Mouse (Mus musculus) induced T-regulatory cell, adult 2 months (primary cell): ENCODE results near the gene Grin2c.

Source experiments
- DNase-seq: peaks from one replicate; pipeline ENCODE4 v3.0.0-alpha.2; 2012; ENCODE audit warnings: low read depth

Gene Grin2c

DNA sequence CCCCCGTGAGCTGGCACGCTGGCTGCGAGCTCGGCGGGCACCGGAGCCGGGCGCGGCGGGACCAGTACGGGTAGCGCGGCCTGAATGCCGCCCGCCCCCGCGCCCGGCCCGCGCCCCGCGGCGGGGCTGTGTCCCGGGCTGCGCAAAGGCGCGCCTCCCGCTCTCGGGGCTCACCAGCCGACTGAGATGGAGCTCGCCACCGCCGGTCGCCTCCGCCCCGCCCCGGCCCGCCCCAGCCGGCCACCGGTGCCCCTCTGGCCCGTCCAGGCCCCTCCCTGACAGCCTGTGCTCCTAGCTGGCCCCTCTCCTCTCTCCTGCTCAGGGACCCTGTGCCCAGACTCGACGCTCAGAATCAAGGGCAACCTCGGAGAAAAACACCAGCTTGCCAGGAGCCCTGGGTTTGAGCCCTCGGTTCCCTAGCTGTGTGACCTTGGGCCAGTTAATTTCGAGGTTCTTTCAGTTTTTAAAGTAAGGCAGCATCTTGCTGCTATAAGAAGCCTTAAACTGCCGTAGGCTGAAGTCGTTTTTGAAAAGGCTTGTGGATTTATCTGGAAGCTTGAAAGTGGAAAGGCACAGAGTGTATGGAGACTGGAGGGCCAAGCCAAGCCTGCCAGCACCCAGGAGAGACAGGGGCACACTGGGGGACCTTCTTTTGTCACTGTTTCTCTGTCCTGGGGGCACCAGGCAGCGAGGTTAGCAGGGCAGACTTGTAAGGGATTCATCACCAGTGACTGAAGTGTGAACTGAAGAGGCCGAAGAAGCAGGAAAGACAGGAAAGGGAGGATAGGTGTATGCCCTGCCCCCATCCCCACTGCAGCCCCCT lies at the start of gene Grin2c:
Gene Grin2c (minus strand): TSS at position 183 of the 823 bp plus-strand sequence.
- DNase-seq = no peak

DNA sequence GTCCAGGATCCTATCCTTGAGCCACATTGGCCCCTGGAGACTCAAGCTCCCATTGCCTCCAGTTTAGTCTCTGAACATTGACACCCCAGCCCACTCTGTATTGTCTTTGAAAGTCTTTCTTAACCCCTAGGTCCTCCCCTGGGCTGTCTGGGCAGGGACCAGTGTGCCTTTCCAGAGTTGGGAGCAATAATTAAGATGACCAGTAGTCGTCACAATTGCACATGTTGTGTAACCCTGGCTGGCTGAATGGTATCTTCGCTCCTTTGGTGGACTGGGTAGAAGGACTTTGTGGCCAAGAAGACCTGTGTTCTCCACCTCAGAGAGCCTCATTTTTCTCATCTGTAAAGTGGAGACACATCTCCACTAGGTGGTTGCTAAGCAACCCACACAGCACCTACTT lies 47.2 kb upstream of the Grin2c start:
- DNase-seq = no peak

DNA sequence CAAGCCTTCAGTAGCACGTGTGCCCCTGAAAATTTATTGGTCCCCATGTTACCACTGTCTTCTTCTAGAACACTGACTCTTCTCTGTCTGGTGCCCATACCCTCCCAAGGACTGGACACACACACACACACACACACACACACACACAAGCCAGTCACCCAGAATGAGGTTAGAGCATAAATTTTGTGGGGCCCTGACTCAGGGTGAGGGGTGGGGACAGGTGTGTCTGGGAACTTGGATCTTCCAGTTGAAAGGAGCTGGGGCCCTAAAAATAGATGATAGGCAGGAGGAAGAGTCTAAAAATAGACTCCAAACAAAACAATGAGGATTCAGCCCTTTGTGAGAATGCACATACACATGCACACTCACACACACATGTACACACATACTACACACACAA lies 41.7 kb upstream of the Grin2c start:
- DNase-seq = no peak

DNA sequence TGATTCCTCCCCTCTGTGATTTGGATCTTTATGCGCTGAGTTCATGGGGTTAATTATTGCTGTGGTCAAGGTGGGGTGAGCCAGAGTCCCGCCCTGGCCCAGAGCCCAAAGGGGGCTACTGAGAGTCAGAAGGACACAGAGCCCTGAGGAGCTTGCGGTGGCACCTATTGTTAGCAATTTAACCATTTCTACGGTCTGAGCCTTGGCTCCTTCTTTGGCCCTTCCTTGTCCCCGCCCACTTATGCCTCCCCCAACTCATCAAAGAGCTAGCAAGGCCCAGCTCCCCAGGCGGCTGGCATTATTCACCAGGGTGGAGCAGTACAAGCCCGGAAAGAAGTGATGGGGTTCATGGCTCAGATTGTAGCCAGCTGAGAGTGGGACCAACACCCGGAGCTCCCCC lies 39.8 kb upstream of the Grin2c start, which contains the start of gene Otop2:
Gene Otop2 (plus strand): TSS at position 301 of the 400 bp plus-strand sequence.
- no peak for DNase-seq

DNA sequence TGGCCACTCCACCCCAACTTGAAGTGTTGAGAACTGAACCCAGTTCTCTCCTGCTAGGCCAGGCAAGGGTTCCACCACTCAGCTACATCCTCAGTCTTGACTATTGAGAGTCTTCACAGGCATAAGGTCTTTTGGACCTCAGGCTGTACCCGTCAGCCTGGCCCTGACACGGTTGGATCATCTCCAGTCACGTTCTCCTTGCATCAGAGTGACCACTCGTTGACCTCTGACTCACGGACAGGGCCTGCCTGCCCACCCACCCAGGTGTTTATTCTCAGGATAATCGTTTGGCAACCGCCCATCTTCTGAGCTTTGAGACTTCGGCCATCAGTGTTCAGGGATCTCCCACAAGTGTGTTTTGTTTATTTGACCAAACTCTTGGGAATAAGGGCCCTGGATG lies 36.1 kb upstream of the Grin2c start:
- DNase-seq = no peak

DNA sequence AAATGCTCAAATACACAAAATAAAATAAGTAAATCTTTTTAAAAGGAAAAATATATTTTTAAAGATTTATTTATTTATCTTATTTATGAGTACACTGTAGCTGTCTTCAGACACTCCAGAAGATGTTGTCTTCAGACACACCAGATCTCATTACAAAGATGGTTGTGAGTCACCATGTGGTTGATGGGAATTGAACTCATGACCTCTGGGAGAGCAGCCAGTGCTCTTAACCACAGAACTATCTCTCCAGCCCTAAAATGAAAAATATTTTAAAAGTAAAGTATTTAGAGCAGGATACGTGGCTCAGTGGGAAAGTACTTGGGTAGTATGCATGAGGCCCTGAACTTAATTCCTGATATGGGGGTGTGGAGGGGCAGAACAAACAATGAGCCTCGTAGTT lies 34.3 kb upstream of the Grin2c start:
- DNase-seq = no peak

DNA sequence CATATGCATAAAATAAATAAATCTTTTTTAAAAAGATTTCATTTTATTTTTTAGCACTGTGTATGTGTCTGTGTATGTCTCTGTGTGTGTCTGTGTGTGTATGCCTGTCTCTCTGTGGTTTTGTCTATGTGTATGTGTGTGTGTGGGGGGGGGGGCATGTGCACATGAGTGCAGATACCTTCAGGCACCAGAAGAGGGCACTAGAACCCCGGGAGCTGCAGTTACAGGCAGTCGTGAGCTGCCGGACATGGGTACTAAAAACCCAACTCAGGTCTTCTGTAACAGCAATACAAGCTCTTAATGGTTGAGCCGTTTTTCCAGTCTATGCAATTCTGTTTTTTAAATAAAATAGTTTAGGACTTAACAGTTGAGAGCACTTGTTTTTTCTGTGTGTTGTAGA lies 33.7 kb upstream of the Grin2c start:
- DNase-seq = no peak

DNA sequence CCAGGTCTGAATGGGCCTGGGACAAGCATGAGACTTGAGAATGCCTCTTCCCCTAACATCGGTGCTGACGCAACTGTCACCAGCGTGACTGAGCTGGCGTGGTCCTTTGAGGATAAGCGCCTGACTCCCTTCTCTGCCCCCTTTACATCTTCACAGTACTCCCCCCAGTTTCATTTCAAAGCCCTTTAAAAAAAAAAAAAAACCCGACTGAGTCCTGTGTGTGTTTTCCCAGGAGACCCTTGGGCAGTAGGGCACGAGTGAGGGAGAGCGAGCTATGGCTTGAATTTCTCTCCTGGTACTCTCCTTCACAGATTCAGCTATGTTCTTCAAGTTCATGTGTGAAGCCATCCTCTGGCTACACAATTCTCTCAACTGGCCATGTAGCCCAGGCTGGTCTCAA lies 31.1 kb upstream of the Grin2c start:
- no peak for DNase-seq

DNA sequence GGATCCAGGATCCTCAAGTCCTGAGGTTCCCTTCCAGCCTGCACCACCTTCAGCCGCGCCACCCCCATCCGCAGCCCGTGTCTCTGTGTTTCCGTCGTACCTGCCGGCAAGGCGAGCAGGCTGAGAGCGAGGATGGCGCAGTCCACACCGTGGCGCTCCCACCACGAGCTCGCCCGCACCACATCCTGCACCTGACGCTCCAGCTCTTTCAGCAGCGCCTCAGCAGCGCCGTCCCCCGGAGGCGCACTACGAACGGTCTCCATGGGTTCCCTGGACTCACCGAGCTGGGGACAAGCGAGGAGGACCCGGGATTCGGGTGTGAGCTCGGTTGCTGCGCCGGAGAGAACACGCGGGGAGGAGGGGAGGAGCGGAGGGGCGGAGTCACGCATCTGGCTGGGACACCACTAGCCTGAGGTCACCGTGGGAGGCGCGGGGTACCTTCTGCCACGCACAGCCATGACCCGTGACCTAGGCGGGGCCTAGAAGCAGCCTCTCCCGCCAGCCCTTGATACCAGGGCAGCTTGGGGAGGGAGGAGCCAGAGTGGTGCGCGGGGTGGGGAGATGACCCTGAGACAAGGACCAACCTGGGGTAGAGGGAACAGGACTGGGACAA lies 30.3 kb upstream of the Grin2c start, which contains the start of gene Fads6:
Gene Fads6 (minus strand): TSS at position 450 of the 613 bp plus-strand sequence.
- peak; percentile 84 for DNase-seq

DNA sequence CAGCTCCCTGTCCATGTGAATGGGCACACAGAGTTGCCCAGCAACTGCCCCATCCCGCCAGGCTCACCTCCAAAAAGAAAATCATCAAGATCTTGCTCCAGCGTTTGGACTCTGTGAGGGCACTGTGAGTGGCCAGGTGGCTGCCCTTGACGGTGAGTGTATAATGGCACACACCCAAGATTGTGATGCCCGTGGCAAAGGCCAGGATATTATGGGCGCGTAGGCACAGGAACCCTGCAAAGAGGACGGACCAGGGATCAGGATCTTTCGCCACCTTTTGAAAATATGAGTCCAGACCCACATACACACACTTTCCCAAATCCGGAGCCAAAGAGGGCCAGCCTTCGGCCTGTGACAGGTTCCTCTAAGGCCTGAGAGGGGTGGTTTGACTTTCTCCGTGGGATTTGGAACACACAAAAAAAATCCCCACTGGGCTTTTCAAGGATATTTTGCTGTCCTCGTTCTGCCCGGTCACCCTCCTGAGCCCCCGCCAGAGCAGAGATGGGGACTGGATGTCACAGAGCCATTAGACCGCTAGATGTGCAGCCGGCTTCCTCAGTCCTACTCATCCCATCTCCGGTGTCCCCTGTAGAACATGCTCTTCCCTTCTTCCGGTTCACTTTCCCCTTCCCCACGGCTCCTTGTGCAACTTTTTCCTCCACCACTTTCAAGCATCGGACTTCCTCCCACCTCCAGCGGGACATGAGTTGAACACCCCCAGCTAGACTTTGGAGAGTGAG lies 29.6 kb upstream of the Grin2c start:
- DNase-seq = no peak

DNA sequence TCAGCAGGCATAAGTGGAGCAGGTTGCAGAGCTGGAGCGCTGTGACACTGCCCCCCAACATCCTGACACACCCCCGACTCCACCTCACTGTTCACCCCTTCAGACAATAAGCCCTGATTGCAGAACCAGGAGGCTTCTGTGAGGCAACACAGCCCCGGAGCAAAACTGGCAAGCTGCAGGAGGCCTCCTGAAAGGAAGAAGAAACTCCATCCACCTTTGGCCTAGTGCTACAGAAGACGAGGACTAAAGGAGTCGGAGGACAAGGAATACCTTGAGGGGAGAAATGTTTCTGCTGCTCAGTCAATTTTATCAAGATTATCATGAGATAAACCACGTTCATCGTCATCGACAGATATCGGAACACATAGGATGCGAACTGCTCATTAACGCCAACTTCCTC lies 28.9 kb upstream of the Grin2c start:
- no peak for DNase-seq

DNA sequence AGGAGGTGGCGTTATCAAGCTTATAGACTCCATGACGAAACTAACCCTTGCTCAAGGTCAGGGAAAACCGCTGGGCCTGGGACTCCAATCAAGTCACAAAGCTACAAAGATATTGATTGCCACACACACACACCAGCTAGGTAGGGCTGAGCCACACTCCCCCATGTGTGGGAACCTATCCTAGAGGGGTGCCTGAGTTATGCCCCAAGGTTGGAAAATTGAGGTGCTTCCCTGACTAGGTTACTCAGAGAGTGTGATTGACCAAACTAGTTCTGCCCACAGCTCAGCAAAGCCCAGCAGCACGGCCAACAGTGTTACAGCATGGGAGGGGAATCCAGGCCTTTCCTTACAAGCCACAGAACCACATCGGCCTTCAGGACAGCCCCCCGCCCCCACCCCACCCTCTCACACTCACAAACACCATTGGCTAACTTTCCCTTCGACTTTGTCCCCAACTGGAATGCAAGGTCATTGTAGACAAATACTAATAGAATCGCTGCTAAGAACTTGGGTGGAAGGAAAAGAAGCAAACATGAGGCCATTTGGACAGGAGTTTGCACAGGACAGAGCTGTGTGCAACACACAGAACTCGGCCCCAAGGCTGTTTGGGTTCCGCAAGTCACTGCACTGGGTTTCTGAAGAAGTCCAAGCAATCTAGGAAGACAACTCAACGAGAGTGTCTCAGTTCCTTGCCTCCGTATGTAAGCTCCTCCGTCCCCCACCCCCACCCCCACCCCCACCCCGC lies 25.8 kb upstream of the Grin2c start:
- DNase-seq = no peak

DNA sequence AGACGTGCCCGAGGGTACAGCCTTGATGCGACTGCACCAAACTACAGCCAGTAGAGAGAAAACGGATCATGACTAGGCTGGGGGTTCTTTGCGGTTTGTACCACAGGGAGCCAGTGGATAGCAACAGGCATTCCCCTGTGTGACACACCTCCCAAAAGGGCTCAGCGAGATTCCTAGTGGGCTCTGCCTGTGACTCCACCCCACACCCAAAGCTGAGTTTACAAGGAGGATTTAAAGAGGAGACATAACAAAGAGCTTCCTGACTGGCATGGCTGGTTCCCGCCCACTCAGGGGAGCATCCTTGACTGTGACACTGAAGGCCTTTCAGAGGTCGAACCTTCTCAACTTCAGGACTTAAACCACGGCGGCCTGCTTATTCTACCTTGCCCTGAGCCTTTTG lies 24.5 kb upstream of the Grin2c start:
- DNase-seq = no peak

DNA sequence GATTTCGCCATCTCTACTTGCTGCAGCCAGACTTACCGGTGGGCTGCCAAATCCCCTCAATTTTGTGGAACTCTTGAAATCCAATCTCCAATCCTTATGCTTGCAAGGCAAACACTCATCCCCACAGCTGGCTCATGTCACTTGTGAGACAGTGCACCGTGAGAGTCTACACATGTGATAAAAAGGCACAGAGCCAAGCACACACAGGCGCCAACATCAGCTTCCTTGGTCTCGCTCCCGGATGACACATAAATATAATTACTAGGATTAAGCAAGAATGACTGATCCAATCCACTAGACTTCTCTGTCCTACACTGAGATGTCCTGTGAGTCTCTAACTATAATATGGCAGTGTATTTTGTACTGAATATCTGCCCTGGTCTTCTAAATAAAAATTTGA lies 23.9 kb upstream of the Grin2c start:
- DNase-seq = no peak

DNA sequence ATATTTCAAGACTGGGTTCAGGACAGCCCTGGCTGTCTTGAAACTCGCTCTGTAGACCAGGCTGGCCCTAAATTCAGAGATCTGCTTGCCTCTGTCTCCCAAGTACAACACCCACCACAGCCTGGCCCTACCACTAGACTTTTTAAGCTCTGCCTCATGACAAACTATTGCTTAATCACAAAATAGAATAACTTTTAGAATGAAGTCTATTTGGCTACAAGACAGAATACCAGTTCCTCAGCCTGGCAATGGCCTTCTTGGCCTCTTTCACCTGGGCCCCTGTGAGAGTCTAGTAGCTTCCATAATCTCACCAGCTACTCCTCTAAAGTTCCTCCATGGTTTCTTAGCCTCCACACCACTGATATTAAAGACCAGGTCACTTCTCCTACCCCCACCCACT lies 23.3 kb upstream of the Grin2c start:
- no peak for DNase-seq

DNA sequence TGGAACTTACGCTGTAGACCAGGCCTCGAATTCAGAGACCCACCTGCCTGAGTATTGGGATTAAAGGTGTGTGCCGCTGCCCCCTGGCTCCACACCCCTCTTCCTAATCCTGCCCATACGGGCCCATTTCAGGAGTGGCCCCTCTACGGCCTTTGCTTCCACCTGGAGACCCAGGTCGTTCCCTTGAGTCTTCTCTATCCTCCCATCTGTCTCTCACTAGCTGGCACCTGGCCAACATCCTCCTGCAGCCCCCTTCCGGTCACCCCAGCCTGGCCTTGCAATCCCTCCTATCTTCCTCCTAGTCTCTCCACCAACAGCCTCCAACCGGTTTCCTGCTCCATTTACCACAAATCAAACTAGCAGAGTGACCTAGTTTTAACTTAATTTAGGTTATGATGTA lies 22.8 kb upstream of the Grin2c start:
- no peak for DNase-seq

DNA sequence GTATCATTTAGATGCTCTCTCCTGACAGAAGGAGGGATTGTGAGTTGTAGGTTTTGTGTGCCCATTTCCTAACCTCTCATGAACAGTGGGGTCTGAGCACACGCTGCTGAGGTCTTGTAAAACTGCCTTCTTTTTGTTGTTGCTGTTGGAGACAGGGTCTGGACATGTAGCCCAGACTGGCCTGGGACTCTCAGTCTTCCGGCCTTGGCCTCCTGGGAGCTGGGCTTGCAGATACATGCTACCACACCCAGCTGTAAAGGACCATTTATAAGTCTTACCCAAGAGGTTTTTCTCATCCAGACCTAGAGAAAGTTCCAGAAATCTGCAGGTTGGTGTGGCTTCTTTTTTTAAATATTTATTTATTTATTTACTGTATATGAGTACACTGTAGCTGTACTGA lies 21.3 kb upstream of the Grin2c start:
- no peak for DNase-seq

DNA sequence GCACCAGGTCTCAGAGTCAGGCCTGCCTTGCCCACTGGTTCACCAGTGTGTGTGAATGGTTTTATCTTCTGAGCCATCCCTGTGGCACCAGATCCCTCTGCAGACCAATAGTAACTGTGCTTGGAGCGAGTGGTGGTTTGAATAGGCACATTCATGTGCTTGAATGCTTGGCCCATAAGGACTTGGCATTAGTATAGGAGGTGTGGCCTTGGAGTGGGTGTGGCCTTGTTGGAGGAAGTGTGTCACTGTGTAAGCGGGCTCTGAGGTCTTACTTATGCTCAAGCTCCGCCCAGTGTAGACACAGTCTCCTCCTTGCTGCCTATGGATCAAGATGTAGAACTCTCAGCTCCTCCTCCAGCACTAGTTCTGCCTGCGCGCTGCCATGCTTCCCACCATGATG lies 20.3 kb upstream of the Grin2c start:
- DNase-seq = no peak

DNA sequence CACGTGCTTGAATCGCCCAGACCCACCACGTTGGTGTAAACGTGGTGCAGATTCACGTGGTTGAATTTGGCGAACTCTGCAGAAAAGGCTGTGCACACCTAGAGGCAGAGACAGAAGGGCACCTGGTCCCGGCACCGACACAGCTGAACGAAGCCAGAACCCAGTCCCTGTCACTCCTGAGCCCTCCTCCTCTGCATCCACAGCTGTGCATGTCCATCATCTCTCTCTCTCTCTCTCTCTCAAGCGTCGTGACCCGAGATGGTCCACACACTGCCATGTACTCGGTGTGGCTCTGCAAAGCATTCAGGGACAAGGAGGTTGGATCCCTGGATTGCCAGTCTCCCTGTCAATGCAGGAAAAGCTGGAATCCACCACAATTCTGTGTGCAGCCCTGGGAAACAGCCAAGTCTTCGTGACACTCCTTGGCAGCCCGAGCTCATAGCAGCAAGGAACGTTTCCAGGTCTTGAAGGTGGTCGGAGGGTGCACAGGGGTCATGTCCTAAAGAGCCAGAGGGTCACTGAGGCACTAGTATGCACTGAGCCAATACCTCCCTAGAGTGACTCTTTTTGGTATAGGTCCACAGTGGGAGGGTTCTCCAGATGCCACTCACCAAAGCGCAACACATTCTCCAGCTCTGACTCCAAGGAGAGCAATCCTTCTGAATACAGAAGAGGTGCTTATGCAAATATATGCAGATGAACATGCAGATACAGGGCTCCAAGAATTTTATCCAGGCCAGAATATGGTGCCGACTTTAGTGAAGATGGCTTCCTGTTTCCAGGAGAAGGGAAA lies 19.4 kb upstream of the Grin2c start:
- DNase-seq = no peak

DNA sequence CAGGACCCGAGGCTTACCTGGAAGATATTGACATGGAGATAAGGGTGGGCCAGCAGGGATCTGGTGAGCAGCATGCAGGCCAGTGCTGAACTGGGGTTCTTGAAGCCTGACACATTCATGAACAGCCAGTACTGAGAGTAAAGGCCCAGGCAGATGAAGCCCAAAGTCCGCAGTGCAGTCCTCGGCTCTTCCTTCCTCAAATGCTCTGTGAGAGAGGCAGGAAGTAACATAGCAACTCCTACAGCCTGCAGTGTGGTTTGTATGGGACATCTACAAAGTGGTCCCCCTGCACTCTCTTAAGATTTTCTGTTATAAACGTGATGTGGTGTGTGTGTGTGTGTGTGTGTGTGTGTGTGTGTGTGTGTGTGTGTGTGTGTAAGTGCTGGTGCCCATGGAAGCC lies 18.2 kb upstream of the Grin2c start:
- DNase-seq = no peak

DNA sequence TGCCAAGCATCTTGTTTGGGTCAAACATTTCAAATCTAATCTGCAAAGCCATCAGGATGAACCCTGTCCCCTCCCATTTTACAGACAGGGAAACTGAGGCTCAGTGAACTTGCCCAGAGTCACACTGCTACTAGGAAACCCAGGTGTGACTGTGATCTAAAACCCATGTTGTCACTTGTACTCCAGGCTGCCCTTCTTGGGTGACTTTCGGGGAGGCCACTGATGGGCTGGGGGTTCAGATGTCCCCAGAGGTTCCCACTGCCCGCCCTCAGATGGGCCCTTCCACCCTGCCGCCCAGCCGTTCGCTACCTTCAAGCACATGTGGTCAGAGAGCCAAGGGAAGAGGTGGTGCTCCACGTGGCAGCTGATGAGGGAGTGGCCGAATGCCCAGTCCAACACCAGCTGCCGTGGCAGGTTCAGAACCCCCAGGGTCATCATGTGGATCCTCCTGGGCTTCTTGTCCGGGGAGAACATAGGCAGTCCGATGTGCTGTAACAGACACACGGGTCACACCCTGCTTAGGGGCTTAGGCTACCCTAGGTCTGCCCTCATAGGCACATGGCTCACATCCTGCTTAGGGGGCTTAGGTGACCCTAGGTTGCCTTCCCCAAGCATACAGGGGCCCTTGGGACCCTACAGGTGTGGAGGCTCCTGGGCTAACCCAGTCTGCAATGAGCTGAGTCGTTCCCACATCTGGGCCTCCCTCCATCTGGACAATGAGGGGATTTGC lies 17.0 kb upstream of the Grin2c start:
- no peak for DNase-seq
